Mouse (Mus musculus) C2C12 (cell line): ENCODE data around the gene Klf12.

ENCODE experiments used
- CEBPB ChIP-seq: IDR thresholded peaks from one replicate; pipeline ENCODE4 v1.6.1; 2011; ENCODE audit warnings: low read depth, mild to moderate bottlenecking, control low read depth, moderate library complexity
- CTCF ChIP-seq: IDR thresholded peaks from one replicate; pipeline ENCODE4 v1.5.1; 2011; ENCODE audit not compliant: control insufficient read depth, insufficient read depth, insufficient read length
- FOSL1 ChIP-seq: IDR thresholded peaks from one replicate; pipeline ENCODE4 v1.8.0; 2011; ENCODE audit warnings: mild to moderate bottlenecking, low read length; ENCODE audit not compliant: poor library complexity, insufficient read depth, severe bottlenecking
- MAX ChIP-seq: IDR thresholded peaks from one replicate; pipeline ENCODE4 v1.6.1; 2011; ENCODE audit warnings: mild to moderate bottlenecking, control low read depth
- MYOD1 ChIP-seq: IDR thresholded peaks from one replicate; pipeline ENCODE4 v1.6.1; 2011; ENCODE audit warnings: low read depth; ENCODE audit not compliant: control insufficient read depth, insufficient read length
- MYOG ChIP-seq: IDR thresholded peaks from one replicate; pipeline ENCODE4 v1.6.1; 2011; ENCODE audit not compliant: control insufficient read depth, insufficient read length; ENCODE audit errors: extremely low read depth
- USF1 ChIP-seq: IDR thresholded peaks from one replicate; pipeline ENCODE4 v1.6.1; 2011; ENCODE audit warnings: low read depth, mild to moderate bottlenecking, control low read depth, moderate library complexity

- TF ChIP-seq CTCF (no peak), MAX (no peak), FOSL1 (no peak), USF1 (no peak), MYOD1 (no peak), CEBPB (no peak), MYOG (no peak)
Measured at GRCm38 (mm10) chr14:99955133-99955532, 329.3 kb downstream of the Klf12 start.
